Mouse (Mus musculus) R1 (cell line): ENCODE data around the gene Arid1b.

Experiments
- DNase-seq: peaks from one replicate; pipeline ENCODE4 v3.0.0-alpha.2; 2018; ENCODE audit warnings: low read depth, low spot score

Arid1b gene

GRCm38 (mm10) chr17:5314735-5315134, 320.6 kb downstream of the Arid1b start:
- DNase-seq: no peak

- DNase-seq: peak; percentile 44
Measured at GRCm38 (mm10) chr17:5316489-5316888, 322.4 kb downstream of the Arid1b start.

GRCm38 (mm10) chr17:5321589-5322225, 327.6 kb downstream of the Arid1b start:
- no peak for DNase-seq

GRCm38 (mm10) chr17:5322594-5322993, 328.5 kb downstream of the Arid1b start:
- DNase-seq: peak; percentile 77

- no peak for DNase-seq
Measured at GRCm38 (mm10) chr17:5323746-5324145, 329.6 kb downstream of the Arid1b start.

- peak; percentile 80 for DNase-seq
Measured at GRCm38 (mm10) chr17:5324236-5324876, 330.2 kb downstream of the Arid1b start.

- no peak for DNase-seq
Measured at GRCm38 (mm10) chr17:5326689-5327088, 332.6 kb downstream of the Arid1b start.

GRCm38 (mm10) chr17:5327480-5328180, 333.5 kb downstream of the Arid1b start:
- no peak for DNase-seq

GRCm38 (mm10) chr17:5329478-5329877, 335.3 kb downstream of the Arid1b start:
- no peak for DNase-seq

GRCm38 (mm10) chr17:5330063-5330462, 335.9 kb downstream of the Arid1b start:
- DNase-seq: no peak

GRCm38 (mm10) chr17:5330644-5331043, 336.5 kb downstream of the Arid1b start:
- no peak for DNase-seq

GRCm38 (mm10) chr17:5331387-5331786, 337.3 kb downstream of the Arid1b start:
- peak; percentile 52 for DNase-seq

- DNase-seq: no peak
Measured at GRCm38 (mm10) chr17:5334567-5334966, 340.4 kb downstream of the Arid1b start.

GRCm38 (mm10) chr17:5344426-5344825, 350.3 kb downstream of the Arid1b start:
- DNase-seq: no peak

GRCm38 (mm10) chr17:5345810-5346209, 351.7 kb downstream of the Arid1b start:
- DNase-seq: no peak

GRCm38 (mm10) chr17:5352901-5353300, 358.8 kb downstream of the Arid1b start:
- no peak for DNase-seq

- DNase-seq: no peak
Measured at GRCm38 (mm10) chr17:5360759-5361158, 366.6 kb downstream of the Arid1b start.

- no peak for DNase-seq
Measured at GRCm38 (mm10) chr17:5365992-5366398, 371.9 kb downstream of the Arid1b start.

- no peak for DNase-seq
Measured at GRCm38 (mm10) chr17:5371032-5371431, 376.9 kb downstream of the Arid1b start.

GRCm38 (mm10) chr17:5371521-5371920, 377.4 kb downstream of the Arid1b start:
- DNase-seq: no peak

GRCm38 (mm10) chr17:5372951-5373350, 378.8 kb downstream of the Arid1b start:
- no peak for DNase-seq

GRCm38 (mm10) chr17:5377151-5377929, 383.2 kb downstream of the Arid1b start:
- DNase-seq: no peak
